Mouse (Mus musculus) liver, postnatal 0 days (tissue): ENCODE results near the gene Scarb2. TPM values are rescaled to one million over a fixed set of nuclear protein-coding genes. Genes with fewer than 3 reads are reported as not detected.

Experiments used
- ATAC-seq: fragments of 200-750 bp; cut with Nextera tagmentation; 2 replicates; pipeline ENCODE4 v1.8.0; 2017; ENCODE audit warnings: mild to moderate bottlenecking, moderate library complexity
- DNase-seq: peaks from one replicate; pipeline ENCODE4 v3.0.0-alpha.2; 2016
- H3K27ac ChIP-seq: fragments of 300-500 bp; sonication (generic); 2 replicates; pipeline ENCODE4 v1.5.1; 2014; ENCODE audit warnings: antibody characterized with exemption, moderate library complexity, mild to moderate bottlenecking, low read depth
- H3K27me3 ChIP-seq: fragments of 300-500 bp; sonication (generic); 2 replicates; pipeline ENCODE4 v1.6.1; 2014; ENCODE audit warnings: low read length, control low read depth, mixed read lengths; ENCODE audit not compliant: insufficient read depth
- H3K36me3 ChIP-seq: fragments of 300-500 bp; sonication (generic); replicated peaks from 2 replicates; pipeline ENCODE4 v1.6.1; 2014; ENCODE audit warnings: mild to moderate bottlenecking, control low read depth, low read length, moderate library complexity, mixed read lengths; ENCODE audit not compliant: insufficient read depth
- H3K4me1 ChIP-seq: fragments of 300-500 bp; sonication (generic); 2 replicates; pipeline ENCODE4 v1.6.1; 2014; ENCODE audit warnings: antibody characterized with exemption, mild to moderate bottlenecking, control low read depth; ENCODE audit not compliant: insufficient read depth
- H3K4me2 ChIP-seq: fragments of 300-500 bp; sonication (generic); 2 replicates; pipeline ENCODE4 v1.6.1; 2014; ENCODE audit warnings: low read depth, mild to moderate bottlenecking, low read length, moderate library complexity, mixed read lengths
- H3K4me3 ChIP-seq: fragments of 300-500 bp; sonication (generic); 2 replicates; pipeline ENCODE4 v1.5.1; 2014; ENCODE audit warnings: low read depth, low read length
- H3K9ac ChIP-seq: fragments of 300-500 bp; sonication (generic); replicated peaks from 2 replicates; pipeline ENCODE4 v1.6.1; 2014; ENCODE audit warnings: mild to moderate bottlenecking, moderate library complexity
- H3K9me3 ChIP-seq: fragments of 300-500 bp; sonication (generic); 2 replicates; pipeline ENCODE4 v1.6.1; 2016; ENCODE audit warnings: mild to moderate bottlenecking, control low read depth, low read length, mixed read lengths
- CTCF ChIP-seq: sonication (generic); IDR thresholded peaks from 2 replicates; pipeline ENCODE4 v1.5.1; 2016; ENCODE audit warnings: antibody characterized with exemption, low read depth
- EP300 ChIP-seq: IDR thresholded peaks from 2 replicates; pipeline ENCODE4 v1.6.1; 2016; ENCODE audit warnings: antibody characterized with exemption, low read depth, mild to moderate bottlenecking
- WGBS: fragments of 180-500 bp; shearing (Covaris S2); extraction: QIAGEN DNeasy Blood & Tissue Kit; methylation state at CpG from one replicate; pipeline ENCODE4 v1.1.7; 2014; ENCODE audit not compliant: insufficient replicate concordance; 5-methylcytosine and 5-hydroxymethylcytosine counted together
- polyA plus RNA-seq: library from polyadenylated mRNA; unstranded; fragments of >200 nt; fragmentation: Nextera tagmentation; extraction: Ambion mirVana; gene quantifications from 2 replicates; pipeline ENCODE4 v1.2.1, GENCODE M21; 2015

Scarb2 gene
- polyA plus RNA-seq, 1 experiment from 2014 or later: 16.3 TPM

GRCm38 (mm10) chr5:92505402-92505865 lies 1.2 kb downstream of the Scarb2 start:
- Histone ChIP-seq H3K9me3 (no peaks in the 10 kb centered on the region), H3K27me3 (no peaks in the 10 kb centered on the region), H3K4me2 (peak overlapping the region; percentile 86), H3K4me3 (peak overlapping the region; percentile 85), H3K9ac (peak overlapping the region; percentile 91), H3K4me1 (peaks cover 28% of the 10 kb centered on the region), H3K36me3 (no peaks in the 10 kb centered on the region; the same call in 1 of the 2 replicates), H3K27ac (peak overlapping the region; percentile 98)
- ATAC-seq (peak; percentile 96), DNase-seq (peak; percentile 94)
- TF ChIP-seq CTCF (peak; percentile 87), EP300 (no peak)
- WGBS: 0% methylated on average over 48 of the region's 48 CpGs

GRCm38 (mm10) chr5:92504676-92505400 lies 1.8 kb downstream of the Scarb2 start:
- Histone ChIP-seq H3K4me1 (peaks cover 28% of the 10 kb centered on the region), H3K27me3 (no peaks in the 10 kb centered on the region), H3K27ac (peak overlapping the region; percentile 98), H3K4me3 (peak overlapping the region; percentile 85), H3K4me2 (peak overlapping the region; percentile 86), H3K36me3 (no peaks in the 10 kb centered on the region; the same call in 1 of the 2 replicates), H3K9me3 (no peaks in the 10 kb centered on the region), H3K9ac (peak overlapping the region; percentile 91)
- peak; percentile 69 for ATAC-seq
- 0% methylated on average over 35 of the region's 35 CpGs for WGBS
- peak; percentile 61 for DNase-seq
- TF ChIP-seq EP300 (no peak), CTCF (no peak)

GRCm38 (mm10) chr5:92503856-92504618 lies 2.6 kb downstream of the Scarb2 start:
- peak; percentile 5; the same call in 1 of the 2 replicates for ATAC-seq
- H3K27ac ChIP-seq: peak overlapping the region; percentile 98
- WGBS: 37% methylated on average over 7 of the region's 7 CpGs

GRCm38 (mm10) chr5:92503356-92503847 lies 3.2 kb downstream of the Scarb2 start:
- Histone ChIP-seq H3K27ac (no peak overlapping the region), H3K9ac (no peak overlapping the region), H3K4me2 (peak overlapping the region; percentile 86), H3K36me3 (no peaks in the 10 kb centered on the region; the same call in 1 of the 2 replicates), H3K4me1 (peaks cover 30% of the 10 kb centered on the region), H3K9me3 (no peaks in the 10 kb centered on the region), H3K27me3 (no peaks in the 10 kb centered on the region), H3K4me3 (peak overlapping the region; percentile 85)
- 62% methylated on average over 9 of the region's 9 CpGs for WGBS
- ATAC-seq: no peak
- no peak for DNase-seq
- no peak for TF ChIP-seq EP300
- peak; percentile 21; the same call in 1 of the 2 replicates for TF ChIP-seq CTCF

More at GRCm38 (mm10) chr5:92503856-92504618, 2.6 kb downstream of the Scarb2 start:
- H3K9ac ChIP-seq: peak overlapping the region; percentile 91
- TF ChIP-seq CTCF: no peak
- no peak for TF ChIP-seq EP300
- H3K9me3 ChIP-seq: no peaks in the 10 kb centered on the region
- H3K4me2 ChIP-seq: peak overlapping the region; percentile 86
- H3K4me1 ChIP-seq: peaks cover 30% of the 10 kb centered on the region
- no peaks in the 10 kb centered on the region for H3K27me3 ChIP-seq
- no peak for DNase-seq
- peak overlapping the region; percentile 85 for H3K4me3 ChIP-seq
- no peaks in the 10 kb centered on the region; the same call in 1 of the 2 replicates for H3K36me3 ChIP-seq

- DNase-seq (no peak), ATAC-seq (no peak)
- 23% methylated on average over 3 of the region's 3 CpGs for WGBS
These were observed 7.3 kb downstream of the Scarb2 start for GRCm38 (mm10) chr5:92499378-92499777.

More at GRCm38 (mm10) chr5:92499378-92499777, 7.3 kb downstream of the Scarb2 start:
- Histone ChIP-seq H3K27ac (peak overlapping the region; percentile 7), H3K4me3 (no peak overlapping the region), H3K9me3 (no peaks in the 10 kb centered on the region), H3K4me1 (peaks cover 43% of the 10 kb centered on the region), H3K9ac (no peak overlapping the region), H3K36me3 (no peaks in the 10 kb centered on the region; the same call in 1 of the 2 replicates), H3K27me3 (no peaks in the 10 kb centered on the region), H3K4me2 (no peak overlapping the region; the same call in 1 of the 2 replicates)
- no peak for TF ChIP-seq CTCF
- no peak for TF ChIP-seq EP300
